8 mouse cellular contexts compared by ENCODE assay signal in genomic region chr11:78792465-78792864, GRCm38 (mm10). TPM values are rescaled to one million over a fixed set of nuclear protein-coding genes. Genes with fewer than 3 reads are reported as not detected.
DNase-seq lines count a peak whose midpoint lies in the region; ATAC-seq lines count a peak whose summit lies in the region.

No protein-coding gene starts in this region.

- no peaks in the 10 kb centered on the region for H3K36me3 ChIP-seq in heart, embryonic 13.5 days
- H3K36me3 ChIP-seq in hindbrain, embryonic 14.5 days (replicated peaks; ENCODE audit: control insufficient read depth, insufficient read depth) = no peaks in the 10 kb centered on the region
- no peaks in the 10 kb centered on the region for H3K36me3 ChIP-seq in midbrain, embryonic 11.5 days (ENCODE audit: control insufficient read depth, insufficient read depth, low read length)

- H3K27me3 ChIP-seq in heart, embryonic 13.5 days (replicated peaks) = no peaks in the 10 kb centered on the region
- no peaks in the 10 kb centered on the region for H3K27me3 ChIP-seq in hindbrain, embryonic 14.5 days (ENCODE audit: control insufficient read depth, insufficient read depth, low read length)
- H3K27me3 ChIP-seq in midbrain, embryonic 11.5 days (ENCODE audit: control insufficient read depth, insufficient read depth, low read length) = no peaks in the 10 kb centered on the region

- ATAC-seq in heart, embryonic 13.5 days (ENCODE audit: extremely low read depth, insufficient number of reproducible peaks, low FRiP score, low TSS enrichment) = no peak
- no peak for ATAC-seq in hindbrain, embryonic 14.5 days (ENCODE audit: low FRiP score)
- ATAC-seq in midbrain, embryonic 11.5 days (ENCODE audit: low FRiP score) = no peak

- no peaks in the 10 kb centered on the region for H3K9me3 ChIP-seq in heart, embryonic 13.5 days
- H3K9me3 ChIP-seq in hindbrain, embryonic 14.5 days (ENCODE audit: control insufficient read depth, low read length) = no peaks in the 10 kb centered on the region
- H3K9me3 ChIP-seq in midbrain, embryonic 11.5 days (ENCODE audit: control insufficient read depth, low read length) = no peaks in the 10 kb centered on the region

- H3K27ac ChIP-seq in heart, embryonic 13.5 days (replicated peaks) = no peak overlapping the region
- H3K27ac ChIP-seq in hindbrain, embryonic 14.5 days = peak overlapping the region; percentile 70; the same call in 1 of the 2 replicates
- no peak overlapping the region for H3K27ac ChIP-seq in midbrain, embryonic 11.5 days (ENCODE audit: low read depth, low read length)

- H3K4me2 ChIP-seq in heart, embryonic 13.5 days = peak overlapping the region; percentile 39
- peak overlapping the region; percentile 15; the same call in 1 of the 2 replicates for H3K4me2 ChIP-seq in hindbrain, embryonic 14.5 days (replicated peaks)
- H3K4me2 ChIP-seq in midbrain, embryonic 11.5 days = peak overlapping the region; percentile 10; the same call in 1 of the 2 replicates

- intact Hi-C loops in heart, postnatal 36 days (cut with DNase I) = no loop called here

- 41% methylated on average over 11 of the region's 11 CpGs for WGBS in heart, embryonic 13.5 days
- WGBS in hindbrain, embryonic 14.5 days = 11% methylated on average over 11 of the region's 11 CpGs
- WGBS in midbrain, embryonic 11.5 days = 55% methylated on average over 11 of the region's 11 CpGs

- H3K4me1 ChIP-seq in heart, embryonic 13.5 days = peaks cover 13% of the 10 kb centered on the region; the same call in 1 of the 2 replicates
- peaks cover 18% of the 10 kb centered on the region for H3K4me1 ChIP-seq in hindbrain, embryonic 14.5 days (replicated peaks; ENCODE audit: control insufficient read depth, insufficient read depth, low read length)
- peaks cover 14% of the 10 kb centered on the region for H3K4me1 ChIP-seq in midbrain, embryonic 11.5 days (ENCODE audit: control insufficient read depth, insufficient read depth, low read length)

- H3K9ac ChIP-seq in heart, embryonic 13.5 days = no peak overlapping the region
- H3K9ac ChIP-seq in hindbrain, embryonic 14.5 days = peak overlapping the region; percentile 24; the same call in 1 of the 2 replicates
- H3K9ac ChIP-seq in midbrain, embryonic 11.5 days (ENCODE audit: low read length) = peak overlapping the region; percentile 6; the same call in 1 of the 2 replicates

- DNase-seq in heart, postnatal 36 days = no peak
- peak; percentile 15 for DNase-seq in CD4-positive helper T cell, adult 2 months (ENCODE audit: low read depth, low spot score)
- no peak for DNase-seq in hindbrain, embryonic 14.5 days (ENCODE audit: low spot score)
- DNase-seq in midbrain, embryonic 11.5 days (ENCODE audit: low spot score, missing footprints) = no peak
- peak; percentile 56 for DNase-seq in thymus, postnatal 14 days
- DNase-seq in cerebellum, postnatal 10 days = no peak
- DNase-seq in layer of hippocampus, adult 9-10 months (ENCODE audit: low spot score) = no peak

- peak overlapping the region; percentile 22 for H3K4me3 ChIP-seq in heart, embryonic 13.5 days
- H3K4me3 ChIP-seq in hindbrain, embryonic 14.5 days (replicated peaks; ENCODE audit: low read length) = no peak overlapping the region
- no peak overlapping the region for H3K4me3 ChIP-seq in midbrain, embryonic 11.5 days (ENCODE audit: low read depth, low read length)

RNA-seq across cellular contexts. Expression of gene Lyrm9, which starts 33.9 kb away (rescaled TPM):
- polyA plus RNA-seq in heart, embryonic 13.5 days (2015; fragmentation: Nextera tagmentation; extraction: Ambion mirVana) = 28.5 and 35.1 TPM in 2 replicates
- 10 to 100 TPM; 34.7 to 36.5 TPM for total RNA-seq in heart, postnatal 36 days (2021)
- 32.3 and 35.7 TPM in 2 replicates for polyA plus RNA-seq in hindbrain, embryonic 14.5 days (2014; fragmentation: Nextera tagmentation; extraction: Ambion mirVana)
- polyA plus RNA-seq in midbrain, embryonic 11.5 days (2014; fragmentation: Nextera tagmentation; extraction: Ambion mirVana) = 15.4 and 15.9 TPM in 2 replicates

RNA-seq across cellular contexts. Expression of gene Ccnq, which starts 40.9 kb away (rescaled TPM):
- 26.3 and 28.8 TPM in 2 replicates for polyA plus RNA-seq in heart, embryonic 13.5 days (2015; fragmentation: Nextera tagmentation; extraction: Ambion mirVana)
- total RNA-seq in heart, postnatal 36 days (2021) = 10 to 100 TPM; 13.9 to 15.7 TPM
- polyA plus RNA-seq in hindbrain, embryonic 14.5 days (2014; fragmentation: Nextera tagmentation; extraction: Ambion mirVana) = 31.8 and 32.0 TPM in 2 replicates
- polyA plus RNA-seq in midbrain, embryonic 11.5 days (2014; fragmentation: Nextera tagmentation; extraction: Ambion mirVana) = 42.1 and 42.2 TPM in 2 replicates

Comparison
In these comparisons a context has a peak if more than half of its experiments do, and no peak if none do; other contexts are left out.
1. DNase-seq: peak in CD4-positive helper T cell, adult 2 months (single experiment) and thymus, postnatal 14 days (single experiment); none in heart, postnatal 36 days (0 of 2), hindbrain, embryonic 14.5 days (single experiment), midbrain, embryonic 11.5 days (single experiment), cerebellum, postnatal 10 days (0 of 2) and layer of hippocampus, adult 9-10 months (single experiment).
2. Peak in every context shown above with its lines, with median percentiles within 50 percentile points of each other: H3K4me2 ChIP-seq.